Mouse (Mus musculus): ENCODE results near the gene G3bp1. TPM values are rescaled to one million over a fixed set of nuclear protein-coding genes. Genes with fewer than 3 reads are reported as not detected.

G3bp1 gene
- 77.7 and 79.1 TPM in 2 replicates for polyA plus RNA-seq (2011; ENCODE audit: insufficient read length, low read depth, missing spikeins)

DNA sequence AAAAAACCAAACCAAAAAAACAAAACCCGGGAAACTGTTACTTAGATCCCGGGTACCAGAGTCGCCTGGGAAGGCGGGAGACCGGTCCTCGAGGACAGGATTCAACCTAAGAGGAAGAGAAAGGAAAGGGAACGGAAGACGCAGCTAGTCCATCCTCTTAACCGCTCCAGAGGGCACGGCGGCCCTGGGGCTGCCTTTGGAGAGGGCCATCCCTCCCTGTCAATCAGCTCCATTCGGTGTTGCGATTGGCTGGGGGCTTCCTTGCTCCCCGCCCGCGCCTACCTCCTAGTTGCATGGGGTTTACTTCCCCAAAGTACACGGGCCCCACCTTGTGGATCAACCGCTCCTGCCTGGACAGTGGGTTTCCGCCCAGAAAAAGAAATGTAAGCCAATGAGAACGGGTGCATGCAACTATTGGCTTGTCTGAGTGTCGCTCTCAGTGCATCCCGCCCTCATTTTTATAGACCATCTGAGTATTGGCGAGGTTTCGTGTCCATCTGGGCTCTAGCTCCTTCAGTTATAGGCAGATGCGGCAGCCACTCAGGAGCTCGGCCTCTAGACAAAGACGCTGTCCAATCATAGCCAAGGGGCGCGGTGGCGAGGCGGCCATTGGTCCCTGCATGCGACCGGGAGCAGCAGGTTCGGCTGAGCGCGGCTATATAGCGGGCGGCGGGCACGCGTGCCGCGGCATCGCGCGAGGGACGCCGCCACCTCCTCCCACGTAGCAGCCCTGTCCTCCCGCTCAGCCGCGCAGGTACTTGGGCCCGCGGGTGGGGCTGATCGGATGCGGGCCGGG lies at the start of gene G3bp1:
Gene G3bp1, plus strand, starts transcription at position 638 of the 796 bp plus-strand sequence.
- Histone ChIP-seq H3K4me1 (ENCODE audit: control insufficient read depth, insufficient read depth, low read length) (peaks cover 10% of the 10 kb centered on the region; the same call in 1 of the 2 replicates), H3K4me3 (ENCODE audit: insufficient read depth, low read length) (peak within 1 kb of the TSS; percentile 100), H3K27ac (ENCODE audit: insufficient read depth, low read length) (peak within 1 kb of the TSS; percentile 95)
- TF ChIP-seq POLR2A (IDR thresholded peaks at IDR 0.05; ENCODE audit: low read depth, low read length) (peak; percentile 97), CTCF (IDR thresholded peaks at IDR 0.05; ENCODE audit: borderline replicate concordance, insufficient read depth, low read length) (no peak)

DNA sequence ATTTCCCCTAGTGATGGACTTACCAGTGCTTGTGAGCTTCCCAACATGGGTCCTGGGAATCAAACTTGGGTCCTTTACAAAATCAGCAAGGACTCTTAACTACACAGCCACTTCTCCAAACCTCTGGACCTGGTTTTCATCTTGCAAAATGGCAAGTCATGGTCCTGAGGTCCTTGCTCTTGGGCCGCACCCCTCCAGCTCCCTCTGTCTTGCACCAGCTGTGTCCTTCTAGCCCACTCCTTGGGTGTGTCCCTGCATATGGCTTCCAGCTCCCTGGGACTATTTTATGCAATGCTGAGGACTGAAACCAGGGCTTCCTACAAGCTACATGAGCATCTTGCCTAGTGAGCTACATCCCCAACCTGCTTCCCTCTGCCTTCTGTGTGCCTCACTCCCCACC lies 46.5 kb upstream of the G3bp1 start, which contains the start of gene Sparc:
Gene Sparc, minus strand, starts transcription at position 206 of the 400 bp plus-strand sequence.
- Histone ChIP-seq H3K4me3 (ENCODE audit: insufficient read depth, low read length) (no peak within 1 kb of the TSS), H3K4me1 (ENCODE audit: control insufficient read depth, insufficient read depth, low read length) (peaks cover 8% of the 10 kb centered on the region), H3K27ac (ENCODE audit: insufficient read depth, low read length) (peak within 1 kb of the TSS; percentile 23)
- TF ChIP-seq CTCF (IDR thresholded peaks at IDR 0.05; ENCODE audit: borderline replicate concordance, insufficient read depth, low read length) (no peak), POLR2A (IDR thresholded peaks at IDR 0.05; ENCODE audit: low read depth, low read length) (no peak)

DNA sequence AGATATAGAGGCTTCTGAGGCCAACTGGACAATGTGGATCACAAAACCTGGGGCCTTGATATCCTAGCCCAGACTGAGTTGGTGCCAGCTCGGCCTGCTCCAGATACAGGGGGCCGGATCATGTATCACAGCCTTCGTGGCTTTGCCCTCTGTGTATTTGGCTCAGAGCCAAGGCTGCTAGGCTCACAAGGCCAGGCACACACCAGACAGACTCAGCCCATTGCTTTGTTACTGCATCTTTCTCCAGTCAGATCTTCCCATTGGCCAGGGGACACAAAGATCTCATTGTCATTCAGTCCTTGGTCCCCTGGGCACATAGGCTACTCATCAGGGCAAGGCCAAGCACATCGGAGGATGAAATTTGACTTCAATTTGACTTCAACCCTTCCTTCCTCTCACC lies 45.7 kb upstream of the G3bp1 start:
- Histone ChIP-seq H3K27ac (ENCODE audit: insufficient read depth, low read length) (peak overlapping the region; percentile 23), H3K4me1 (ENCODE audit: control insufficient read depth, insufficient read depth, low read length) (peaks cover 11% of the 10 kb centered on the region), H3K4me3 (ENCODE audit: insufficient read depth, low read length) (no peak overlapping the region)
- TF ChIP-seq POLR2A (IDR thresholded peaks at IDR 0.05; ENCODE audit: low read depth, low read length) (no peak), CTCF (IDR thresholded peaks at IDR 0.05; ENCODE audit: borderline replicate concordance, insufficient read depth, low read length) (no peak)

DNA sequence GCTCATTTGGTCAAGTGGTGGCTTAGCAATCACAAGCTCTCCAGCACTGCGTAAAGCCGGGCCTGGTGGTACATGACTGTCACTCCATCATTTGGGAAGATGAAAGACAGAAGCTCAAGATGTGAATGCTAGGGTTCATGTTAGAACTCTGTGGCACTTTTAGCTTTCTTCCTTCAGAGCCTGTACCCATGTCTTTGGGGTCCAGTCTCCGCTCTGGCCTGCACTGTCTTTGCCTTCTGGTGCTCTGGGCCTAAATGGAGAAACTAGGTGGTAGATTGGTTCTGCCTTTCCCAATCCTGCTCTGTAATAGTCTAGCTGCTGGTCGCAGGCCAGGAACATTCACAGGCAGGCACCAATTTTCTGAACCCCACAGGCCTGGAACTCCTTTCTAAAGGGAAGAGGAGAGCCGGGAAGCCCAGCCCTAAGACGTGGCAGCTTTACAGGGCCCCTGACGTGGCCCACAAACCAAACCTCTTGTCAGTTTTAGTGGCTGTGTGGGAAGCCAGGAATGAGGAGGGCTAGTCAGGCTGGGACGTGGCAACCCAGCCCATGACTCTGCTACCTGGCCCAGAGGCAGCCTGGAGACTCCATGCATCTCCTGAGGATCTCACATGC lies 44.6 kb upstream of the G3bp1 start:
- peak overlapping the region; percentile 79 for H3K27ac ChIP-seq (ENCODE audit: insufficient read depth, low read length)
- H3K4me1 ChIP-seq (ENCODE audit: control insufficient read depth, insufficient read depth, low read length) = peaks cover 11% of the 10 kb centered on the region
- TF ChIP-seq CTCF (IDR thresholded peaks at IDR 0.05; ENCODE audit: borderline replicate concordance, insufficient read depth, low read length) = no peak
- TF ChIP-seq POLR2A (IDR thresholded peaks at IDR 0.05; ENCODE audit: low read depth, low read length) = no peak; the same call in 1 of the 2 replicates
- H3K4me3 ChIP-seq (ENCODE audit: insufficient read depth, low read length) = no peak overlapping the region

DNA sequence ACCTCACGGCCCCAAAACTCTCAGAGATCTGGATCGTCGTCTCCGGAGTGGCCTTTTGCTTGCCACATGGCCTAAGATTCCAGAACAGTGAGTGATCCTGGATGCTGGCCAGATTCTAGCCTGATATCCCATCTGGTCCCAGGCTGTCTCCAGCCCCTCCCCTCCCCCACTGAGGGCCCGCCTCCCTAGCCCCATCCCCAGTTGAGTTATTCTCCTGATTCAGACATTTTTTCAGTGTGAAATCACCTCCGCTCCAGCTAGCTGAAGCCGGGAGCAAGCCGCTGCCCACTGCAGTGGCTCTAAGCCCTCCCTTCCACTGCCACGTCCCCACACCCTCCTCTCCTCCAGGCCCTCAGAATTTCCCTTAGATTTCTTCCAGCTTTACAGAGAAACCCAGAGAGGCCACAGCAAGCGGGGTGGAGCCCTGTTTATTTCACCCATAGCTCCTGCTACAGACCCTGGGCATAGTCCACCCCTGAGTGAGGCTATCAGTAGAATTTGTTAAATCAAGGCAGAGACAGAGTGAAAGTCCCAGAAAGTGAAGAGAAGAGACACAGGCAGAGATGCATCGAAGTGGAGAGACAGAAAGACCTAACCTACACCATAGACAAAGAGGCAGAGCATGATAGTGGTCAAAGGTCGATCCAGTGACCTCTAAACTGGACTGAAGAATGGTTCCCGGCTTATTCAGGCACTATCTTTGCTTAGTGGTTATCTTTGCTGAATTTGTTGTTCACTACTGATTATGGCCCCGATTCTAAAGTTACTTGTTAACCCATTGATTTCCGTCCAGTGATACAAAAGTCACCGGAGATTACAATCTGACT lies 41.1 kb upstream of the G3bp1 start:
- no peak overlapping the region for H3K4me3 ChIP-seq (ENCODE audit: insufficient read depth, low read length)
- peak overlapping the region; percentile 100 for H3K27ac ChIP-seq (ENCODE audit: insufficient read depth, low read length)
- peaks cover 8% of the 10 kb centered on the region for H3K4me1 ChIP-seq (ENCODE audit: control insufficient read depth, insufficient read depth, low read length)
- TF ChIP-seq CTCF (IDR thresholded peaks at IDR 0.05; ENCODE audit: borderline replicate concordance, insufficient read depth, low read length) (no peak), POLR2A (IDR thresholded peaks at IDR 0.05; ENCODE audit: low read depth, low read length) (peak; percentile 59)

DNA sequence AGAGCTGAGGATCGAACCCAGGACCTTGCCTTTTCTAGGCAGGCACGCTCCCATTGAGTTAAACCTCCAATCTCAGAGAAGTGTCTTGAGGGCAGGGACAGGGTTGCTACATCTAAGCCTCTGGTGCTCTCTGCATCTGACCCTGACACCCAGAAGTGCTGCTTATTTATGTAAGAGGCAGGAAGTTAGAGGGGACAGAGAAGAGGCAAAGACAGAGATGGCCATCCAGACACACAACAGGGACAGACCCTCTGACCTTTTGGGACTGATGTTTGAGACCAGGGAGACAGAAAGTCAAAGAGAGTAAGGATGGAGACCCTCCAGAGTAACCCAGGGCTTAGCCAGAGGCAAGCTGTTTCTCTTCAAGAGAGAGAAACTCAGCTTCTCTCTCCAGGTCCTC lies 39.5 kb upstream of the G3bp1 start:
- no peak overlapping the region for H3K4me3 ChIP-seq (ENCODE audit: insufficient read depth, low read length)
- no peak overlapping the region for H3K27ac ChIP-seq (ENCODE audit: insufficient read depth, low read length)
- TF ChIP-seq CTCF (IDR thresholded peaks at IDR 0.05; ENCODE audit: borderline replicate concordance, insufficient read depth, low read length) (no peak), POLR2A (IDR thresholded peaks at IDR 0.05; ENCODE audit: low read depth, low read length) (no peak)
- H3K4me1 ChIP-seq (ENCODE audit: control insufficient read depth, insufficient read depth, low read length) = peaks cover 3% of the 10 kb centered on the region

- peak overlapping the region; percentile 85 for H3K27ac ChIP-seq (ENCODE audit: insufficient read depth, low read length)
- H3K4me1 ChIP-seq (ENCODE audit: control insufficient read depth, insufficient read depth, low read length) = peaks cover 3% of the 10 kb centered on the region
- TF ChIP-seq POLR2A (IDR thresholded peaks at IDR 0.05; ENCODE audit: low read depth, low read length) = peak; percentile 39; the same call in 1 of the 2 replicates
- no peak for TF ChIP-seq CTCF (IDR thresholded peaks at IDR 0.05; ENCODE audit: borderline replicate concordance, insufficient read depth, low read length)
- no peak overlapping the region for H3K4me3 ChIP-seq (ENCODE audit: insufficient read depth, low read length)
These were observed 36.5 kb upstream of the G3bp1 start for GRCm38 (mm10) chr11:55432981-55433380.

- Histone ChIP-seq H3K4me1 (ENCODE audit: control insufficient read depth, insufficient read depth, low read length) (no peaks in the 10 kb centered on the region; the same call in 1 of the 2 replicates), H3K4me3 (ENCODE audit: insufficient read depth, low read length) (no peak overlapping the region), H3K27ac (ENCODE audit: insufficient read depth, low read length) (no peak overlapping the region)
- TF ChIP-seq CTCF (IDR thresholded peaks at IDR 0.05; ENCODE audit: borderline replicate concordance, insufficient read depth, low read length) (no peak), POLR2A (IDR thresholded peaks at IDR 0.05; ENCODE audit: low read depth, low read length) (no peak)
These were observed 33.4 kb upstream of the G3bp1 start for GRCm38 (mm10) chr11:55436089-55436488.

GRCm38 (mm10) chr11:55438031-55438430 lies 31.5 kb upstream of the G3bp1 start:
- Histone ChIP-seq H3K27ac (ENCODE audit: insufficient read depth, low read length) (no peak overlapping the region), H3K4me1 (ENCODE audit: control insufficient read depth, insufficient read depth, low read length) (no peaks in the 10 kb centered on the region; the same call in 1 of the 2 replicates), H3K4me3 (ENCODE audit: insufficient read depth, low read length) (no peak overlapping the region)
- TF ChIP-seq CTCF (IDR thresholded peaks at IDR 0.05; ENCODE audit: borderline replicate concordance, insufficient read depth, low read length) (no peak), POLR2A (IDR thresholded peaks at IDR 0.05; ENCODE audit: low read depth, low read length) (no peak)
